In the genomic region with DNA sequence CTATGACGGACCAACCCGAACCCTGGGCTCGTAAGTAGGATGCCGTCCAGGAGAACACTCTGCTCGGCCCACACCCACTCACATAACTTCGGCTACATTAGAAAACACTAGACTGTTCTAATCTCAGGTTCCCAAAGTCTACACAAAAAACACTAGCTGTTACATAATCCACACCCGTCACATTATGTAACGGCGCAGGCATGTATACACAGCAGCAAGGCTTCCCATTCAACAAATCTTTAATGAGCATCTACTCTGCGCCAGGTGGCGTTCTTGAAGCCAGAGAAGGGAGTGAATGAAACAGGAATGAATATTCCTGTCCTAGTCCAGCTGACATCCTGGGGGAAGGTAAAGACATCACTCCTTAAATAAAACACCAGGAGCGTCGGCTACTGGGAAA, we compare ENCODE assay signal across 21 mouse cellular contexts. TPM values are rescaled to one million over a fixed set of nuclear protein-coding genes. Genes with fewer than 3 reads are reported as not detected.
DNase-seq lines count a peak whose midpoint lies in the region; ATAC-seq lines count a peak whose summit lies in the region.
"Had no signal": no experiment of that assay in that cellular context is flagged by ENCODE, and none has a peak within 500 bp of the region (broad histone marks: within the 10 kb centered on the region; RNA-seq: fewer than 3 reads in every experiment).

No protein-coding gene starts in this region.

- H3K4me1 ChIP-seq in liver, embryonic 15.5 days (replicated peaks): peaks cover 85% of the 10 kb centered on the region
- H3K4me1 ChIP-seq: intestine, embryonic 15.5 days had no signal

- DNase-seq in frontal cortex, adult 2 months (ENCODE audit: extremely low spot score in 1 of 2, low spot score in 1 of 2): peak; percentile 59 to 81
- no peak for DNase-seq in frontal cortex, postnatal 25 days (ENCODE audit: low spot score in 2 of 2)
- DNase-seq in lung, postnatal 36 days: peak; percentile 52
- DNase-seq in lung, postnatal 4 days: no peak
- DNase-seq in ZHBTc4 (ENCODE audit: low read depth, low spot score): peak; percentile 12
- DNase-seq in cerebellum, adult 11 months: no peak
- DNase-seq: adrenal gland, postnatal 10 days; cerebellum, adult 8-10 months; heart, postnatal 14 days had no signal

- H3K9me3 ChIP-seq in liver, embryonic 15.5 days (replicated peaks): peaks cover 7% of the 10 kb centered on the region; the same call in 1 of the 2 replicates
- H3K9me3 ChIP-seq: embryonic facial prominence, embryonic 13.5 days; heart, embryonic 10.5 days; hindbrain, embryonic 13.5 days; intestine, embryonic 15.5 days; midbrain, embryonic 13.5 days; neural tube, embryonic 15.5 days had no signal

- H3K27me3 ChIP-seq in liver, embryonic 15.5 days: no peaks in the 10 kb centered on the region
- H3K27me3 ChIP-seq: CH12.LX; embryonic facial prominence, embryonic 13.5 days; hindbrain, embryonic 13.5 days; intestine, embryonic 15.5 days; midbrain, embryonic 13.5 days; neural tube, embryonic 15.5 days had no signal

- H3K4me2 ChIP-seq in liver, embryonic 15.5 days: peak overlapping the region; percentile 80
- H3K4me2 ChIP-seq: embryonic facial prominence, embryonic 13.5 days; hindbrain, embryonic 13.5 days; intestine, embryonic 15.5 days; lung, embryonic 14.5 days; midbrain, embryonic 13.5 days; neural tube, embryonic 15.5 days had no signal

- H3K27ac ChIP-seq in liver, embryonic 15.5 days (replicated peaks): peak overlapping the region; percentile 91; the same call in 1 of the 2 replicates
- H3K27ac ChIP-seq: embryonic facial prominence, embryonic 13.5 days; forebrain, embryonic 10.5 days; heart, embryonic 10.5 days; hindbrain, embryonic 13.5 days; intestine, embryonic 15.5 days; midbrain, embryonic 13.5 days; neural tube, embryonic 15.5 days; stomach, postnatal 0 days had no signal

- H3K36me3 ChIP-seq in liver, embryonic 15.5 days (replicated peaks): peaks cover 27% of the 10 kb centered on the region

- no peak overlapping the region for H3K9ac ChIP-seq in liver, embryonic 15.5 days
- H3K9ac ChIP-seq: embryonic facial prominence, embryonic 13.5 days; hindbrain, embryonic 13.5 days; intestine, embryonic 15.5 days; lung, embryonic 14.5 days; midbrain, embryonic 13.5 days; neural tube, embryonic 15.5 days had no signal

- ATAC-seq in liver, embryonic 15.5 days (ENCODE audit: insufficient read depth): no peak
- ATAC-seq: intestine, embryonic 15.5 days; midbrain, embryonic 13.5 days had no signal

- no peak overlapping the region for H3K4me3 ChIP-seq in liver, embryonic 15.5 days (replicated peaks)
- H3K4me3 ChIP-seq: embryonic facial prominence, embryonic 13.5 days; forebrain, embryonic 10.5 days; heart, embryonic 10.5 days; hindbrain, embryonic 13.5 days; intestine, embryonic 15.5 days; midbrain, embryonic 13.5 days; myocyte; neural tube, embryonic 15.5 days had no signal

- WGBS in liver, embryonic 15.5 days (ENCODE audit: insufficient replicate concordance): 73% methylated on average over 13 of the region's 13 CpGs

RNA-seq across cellular contexts. Expression of gene Prex1, which starts 12.9 kb away (rescaled TPM):
- polyA plus RNA-seq in frontal cortex, adult 2 months (2012; rRNA removed): 101 and 102 TPM in 2 replicates
- polyA plus RNA-seq in liver, embryonic 15.5 days (2015; fragmentation: Nextera tagmentation; extraction: Ambion mirVana): 13.7 TPM in 2 replicates

Comparison
In these comparisons a context has a peak if more than half of its experiments do, and no peak if none do; other contexts are left out.
1. DNase-seq: peak in frontal cortex, adult 2 months (2 of 2), lung, postnatal 36 days (single experiment) and ZHBTc4 (single experiment); none in frontal cortex, postnatal 25 days (0 of 2), lung, postnatal 4 days (0 of 2) and cerebellum, adult 11 months (single experiment).